Mouse (Mus musculus) CH12.LX (cell line): ENCODE data around the gene Gm17387. TPM values are rescaled to one million over a fixed set of nuclear protein-coding genes. Genes with fewer than 3 reads are reported as not detected.

Experiments used
- DNase-seq: peaks from one replicate; pipeline ENCODE4 v3.0.0-alpha.2; 2013; ENCODE audit errors: extremely low read depth
- H3K27ac ChIP-seq: 2 replicates; pipeline ENCODE4 v1.5.1; 2012; ENCODE audit warnings: low read depth, mild to moderate bottlenecking, control low read depth, moderate library complexity; ENCODE audit not compliant: insufficient read depth
- H3K27me3 ChIP-seq: replicated peaks from 2 replicates; pipeline ENCODE3; 2012; ENCODE audit warnings: inconsistent platforms
- H3K36me3 ChIP-seq, 2 experiments: replicated peaks in 1 of 2; 2 replicates each; pipeline versions ENCODE3 to v1.6.1; 2012; ENCODE audit warnings: inconsistent platforms in 1 of 2, low read length in 1 of 2, mild to moderate bottlenecking in 1 of 2, mixed read lengths in 1 of 2, moderate library complexity in 1 of 2; ENCODE audit not compliant: control insufficient read depth in 1 of 2, insufficient read depth in 1 of 2
- H3K4me1 ChIP-seq, 2 experiments: 2 replicates each; pipeline ENCODE4 v1.6.1; 2012; ENCODE audit warnings: inconsistent platforms in 1 of 2, moderate library complexity in 1 of 2; ENCODE audit not compliant: insufficient read depth in 2 of 2, control insufficient read depth in 1 of 2
- H3K4me2 ChIP-seq: 2 replicates; pipeline ENCODE4 v1.6.1; 2012; ENCODE audit warnings: low read depth, mild to moderate bottlenecking, control low read depth; ENCODE audit not compliant: poor library complexity, insufficient read depth, severe bottlenecking
- H3K4me3 ChIP-seq, 3 experiments: fragments of 150-350 bp in 1 of 3; sonication (generic) in 1 of 3; replicated peaks in 1 of 3; 2 replicates each; pipeline versions ENCODE3 to v1.5.1; 2011 to 2012; ENCODE audit warnings: low read depth in 2 of 3, low read length in 2 of 3, mild to moderate bottlenecking in 2 of 3, moderate library complexity in 2 of 3, control low read depth in 1 of 3, improper control_type of control experiment in 1 of 3, inconsistent platforms in 1 of 3, mixed read lengths in 1 of 3; ENCODE audit not compliant: poor library complexity in 1 of 3
- H3K79me2 ChIP-seq: replicated peaks from 2 replicates; pipeline ENCODE4 v1.6.1; 2012; ENCODE audit warnings: mild to moderate bottlenecking, moderate library complexity; ENCODE audit not compliant: control insufficient read depth, poor library complexity, insufficient read depth, severe bottlenecking; ENCODE audit errors: extremely low read depth
- H3K9ac ChIP-seq: 2 replicates; pipeline ENCODE4 v1.6.1; 2012; ENCODE audit warnings: low read depth, mild to moderate bottlenecking, control low read depth, moderate library complexity; ENCODE audit not compliant: insufficient read depth
- H3K9me3 ChIP-seq: replicated peaks from 2 replicates; pipeline ENCODE3; 2012; ENCODE audit warnings: low read length, inconsistent platforms, mixed read lengths
- CHD1 ChIP-seq: IDR thresholded peaks from 2 replicates; pipeline ENCODE4 v1.6.1; 2012; ENCODE audit warnings: low read depth, low read length, improper control_type of control experiment, inconsistent platforms
- CTCF ChIP-seq, 2 experiments: IDR thresholded peaks in 1 of 2; conservative IDR thresholded peaks in 1 of 2; 2 replicates each; pipeline ENCODE4 v1.5.1; 2011 to 2012; ENCODE audit warnings: low read depth in 2 of 2, low read length in 2 of 2, improper control_type of control experiment in 1 of 2, inconsistent platforms in 1 of 2, mild to moderate bottlenecking in 1 of 2, moderate library complexity in 1 of 2
- E2F4 ChIP-seq: IDR thresholded peaks from 2 replicates; pipeline ENCODE4 v1.6.1; 2011; ENCODE audit warnings: low read depth, low read length, improper control_type of control experiment; ENCODE audit not compliant: insufficient replicate concordance
- ELF1 ChIP-seq: IDR thresholded peaks from 2 replicates; pipeline ENCODE4 v1.6.1; 2014; ENCODE audit warnings: low read depth, mild to moderate bottlenecking, inconsistent platforms, low read length, improper control_type of control experiment
- GABPA ChIP-seq: IDR thresholded peaks from 2 replicates; pipeline ENCODE4 v1.6.1; 2012; ENCODE audit warnings: low read depth, low read length, improper control_type of control experiment, inconsistent platforms; ENCODE audit not compliant: insufficient replicate concordance
- HCFC1 ChIP-seq: IDR thresholded peaks from 2 replicates; pipeline ENCODE4 v1.6.1; 2012; ENCODE audit warnings: low read depth, mild to moderate bottlenecking, inconsistent platforms, low read length, improper control_type of control experiment
- IRF4 ChIP-seq: IDR thresholded peaks from 2 replicates; pipeline ENCODE4 v1.6.1; 2014; ENCODE audit warnings: low read depth, mild to moderate bottlenecking, inconsistent platforms, low read length, improper control_type of control experiment
- JUN ChIP-seq: IDR thresholded peaks from 2 replicates; pipeline ENCODE4 v1.6.1; 2011; ENCODE audit warnings: low read depth, mild to moderate bottlenecking, low read length, improper control_type of control experiment, moderate library complexity; ENCODE audit not compliant: insufficient read depth
- JUND ChIP-seq: conservative IDR thresholded peaks from 2 replicates; pipeline ENCODE4 v1.6.1; 2011; ENCODE audit warnings: low read depth, low read length, improper control_type of control experiment
- MAX ChIP-seq: IDR thresholded peaks from 2 replicates; pipeline ENCODE4 v1.6.1; 2011; ENCODE audit warnings: low read length, improper control_type of control experiment
- MAZ ChIP-seq: IDR thresholded peaks from 2 replicates; pipeline ENCODE4 v1.6.1; 2012; ENCODE audit warnings: low read depth, mild to moderate bottlenecking, inconsistent platforms, low read length, improper control_type of control experiment, moderate library complexity
- MXI1 ChIP-seq: IDR thresholded peaks from 2 replicates; pipeline ENCODE4 v1.6.1; 2011; ENCODE audit warnings: mild to moderate bottlenecking, low read depth, low read length, improper control_type of control experiment
- MYC ChIP-seq: IDR thresholded peaks from 2 replicates; pipeline ENCODE4 v1.6.1; 2011; ENCODE audit warnings: low read depth, mild to moderate bottlenecking, improper control_type of control experiment, low read length
- NELFE ChIP-seq: IDR thresholded peaks from 2 replicates; pipeline ENCODE4 v1.6.1; 2011; ENCODE audit warnings: low read depth, low read length, improper control_type of control experiment
- NRF1 ChIP-seq: IDR thresholded peaks from 2 replicates; pipeline ENCODE4 v1.6.1; 2014; ENCODE audit warnings: low read depth, mild to moderate bottlenecking, inconsistent platforms, low read length, improper control_type of control experiment, moderate library complexity
- PAX5 ChIP-seq: IDR thresholded peaks from 2 replicates; pipeline ENCODE4 v1.6.1; 2012; ENCODE audit warnings: low read length, inconsistent platforms, mixed read lengths
- POLR2A ChIP-seq: IDR thresholded peaks from 2 replicates; pipeline ENCODE4 v1.6.1; 2011; ENCODE audit warnings: low read depth, mild to moderate bottlenecking, improper control_type of control experiment, low read length
- POLR2AphosphoS2 ChIP-seq: IDR thresholded peaks from 2 replicates; pipeline ENCODE4 v1.6.1; 2011; ENCODE audit warnings: low read depth, low read length, improper control_type of control experiment
- RAD21 ChIP-seq: IDR thresholded peaks from 2 replicates; pipeline ENCODE4 v1.6.1; 2011; ENCODE audit warnings: low read depth, mild to moderate bottlenecking, low read length, improper control_type of control experiment, moderate library complexity
- RCOR1 ChIP-seq: conservative IDR thresholded peaks from 2 replicates; pipeline ENCODE4 v1.6.1; 2012; ENCODE audit warnings: low read depth, mild to moderate bottlenecking, inconsistent platforms, low read length, improper control_type of control experiment
- SIN3A ChIP-seq: IDR thresholded peaks from 2 replicates; pipeline ENCODE4 v1.6.1; 2012; ENCODE audit warnings: low read length, improper control_type of control experiment, inconsistent platforms
- SMC3 ChIP-seq: IDR thresholded peaks from 2 replicates; pipeline ENCODE4 v1.6.1; 2011; ENCODE audit warnings: low read depth, low read length, improper control_type of control experiment
- TCF12 ChIP-seq: IDR thresholded peaks from 2 replicates; pipeline ENCODE4 v1.6.1; 2014; ENCODE audit warnings: low read depth, mild to moderate bottlenecking, inconsistent platforms, low read length, improper control_type of control experiment
- UBTF ChIP-seq: IDR thresholded peaks from 2 replicates; pipeline ENCODE4 v1.6.1; 2012; ENCODE audit warnings: low read depth, mild to moderate bottlenecking, inconsistent platforms, low read length, improper control_type of control experiment, moderate library complexity
- USF2 ChIP-seq: conservative IDR thresholded peaks from 2 replicates; pipeline ENCODE4 v1.6.1; 2011; ENCODE audit warnings: low read depth, low read length, improper control_type of control experiment
- ZMIZ1 ChIP-seq: IDR thresholded peaks from 2 replicates; pipeline ENCODE4 v1.6.1; 2012; ENCODE audit warnings: low read depth, mild to moderate bottlenecking, inconsistent platforms, low read length, improper control_type of control experiment
- dilution Hi-C: fragments of 300-500 bp; cut with MboI; formaldehyde crosslinking; loops from 2 replicates; pipeline ENCODE4 v1.14.3; 2020; ENCODE audit warnings: low sequenced_read_pairs; ENCODE audit not compliant: extremely low pct_unique_long_range_greater_than_20kb, extremely low pct_ligation_motif_present
- in situ Hi-C: fragments of 300-500 bp; cut with MboI; formaldehyde crosslinking; loops from 3 replicates; pipeline ENCODE4 v1.14.3; 2019; ENCODE audit warnings: low sequenced_read_pairs, low pct_ligation_motif_present, low pct_unique_long_range_greater_than_20kb, mixed read lengths
- polyA plus RNA-seq: library from polyadenylated mRNA; unstranded; fragments of >175 nt; gene quantifications from 2 replicates; pipeline ENCODE4 v1.2.1, GENCODE M21; 2012; ENCODE audit warnings: low read depth; ENCODE audit not compliant: insufficient read length
- total RNA-seq, 2 experiments: library from RNA; depleted of rRNA; stranded (reverse); fragments of 300-350 nt in 1 of 2; fragments of >200 nt in 1 of 2; gene quantifications; 2 replicates each; pipeline ENCODE4 v1.2.3; 2012 to 2014

Gene Gm17387
- total and polyA plus RNA-seq, 3 experiments, result not detected

DNA sequence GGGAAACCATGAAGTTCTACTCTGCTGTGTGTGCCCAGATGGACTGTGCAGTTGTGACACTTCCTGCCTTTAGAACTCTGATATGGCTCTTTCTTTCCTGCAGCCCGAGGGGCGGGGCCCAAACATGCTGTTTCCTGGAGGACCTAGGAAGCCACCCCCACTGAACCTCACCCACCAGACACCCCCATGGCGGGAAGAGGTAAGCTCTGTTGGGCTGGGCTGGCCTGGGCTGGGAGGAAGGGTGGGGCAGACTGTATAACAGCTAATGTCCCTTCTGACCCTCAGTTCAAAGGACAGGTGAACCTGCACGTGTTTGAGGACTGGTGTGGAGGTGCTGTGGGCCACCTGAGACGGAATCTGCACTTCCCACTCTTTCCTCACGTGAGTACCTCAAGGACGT, 35.2 kb downstream of the Gm17387 start:
- Histone ChIP-seq H3K4me2 (no peak overlapping the region), H3K27ac (no peak overlapping the region), H3K4me3 (no peak overlapping the region), H3K4me1 (peaks cover 13 to 26% of the 10 kb centered on the region in 2 experiments), H3K9me3 (no peaks in the 10 kb centered on the region)
- TF ChIP-seq RCOR1 (no peak), HCFC1 (no peak), MXI1 (no peak), RAD21 (no peak), MYC (no peak), E2F4 (no peak), TCF12 (no peak), CHD1 (no peak), NELFE (no peak), JUN (no peak), MAZ (no peak)
- TF ChIP-seq, all 38 proteins: peak for 0
- dilution Hi-C loops (no loop called here), in situ Hi-C loops (no loop called here)
- H3K36me3 ChIP-seq, result peaks cover 0 to 3% of the 10 kb centered on the region in 2 experiments
- H3K79me2 ChIP-seq, result no peaks in the 10 kb centered on the region
- H3K27me3 ChIP-seq, result peaks cover 96% of the 10 kb centered on the region
- DNase-seq, result no peak
- H3K9ac ChIP-seq, result no peak overlapping the region

DNA sequence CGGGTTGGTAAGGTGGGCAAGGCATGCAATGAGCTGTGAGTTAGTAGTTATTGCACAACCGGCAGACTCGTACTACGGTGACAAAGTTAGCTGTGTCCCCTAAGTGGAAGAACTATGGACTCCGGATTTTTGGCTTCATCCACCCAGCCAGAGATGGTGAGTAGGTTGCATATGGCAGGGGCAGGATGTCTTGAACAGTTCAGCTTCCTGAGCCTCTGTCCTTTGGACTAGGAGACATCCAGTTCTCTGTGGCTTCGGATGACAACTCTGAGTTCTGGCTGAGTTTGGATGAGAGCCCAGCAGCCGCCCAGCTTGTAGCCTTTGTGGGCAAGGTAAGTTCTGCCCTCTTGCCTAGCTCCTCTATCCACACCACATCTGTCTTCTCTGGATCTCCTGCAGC, 35.6 kb downstream of the Gm17387 start:
- dilution Hi-C loops, result no loop called here
- no peak overlapping the region for H3K4me2 ChIP-seq

More for the DNA sequence above, 35.6 kb downstream of the Gm17387 start:
- no peak overlapping the region for H3K9ac ChIP-seq
- H3K27ac ChIP-seq, result no peak overlapping the region
- H3K4me1 ChIP-seq, result peaks cover 13 to 22% of the 10 kb centered on the region in 2 experiments
- peaks cover 97% of the 10 kb centered on the region for H3K27me3 ChIP-seq
- no peak for DNase-seq
- H3K9me3 ChIP-seq, result no peaks in the 10 kb centered on the region
- H3K4me3 ChIP-seq, result no peak overlapping the region
- H3K36me3 ChIP-seq, result peaks cover 0 to 3% of the 10 kb centered on the region in 2 experiments
- TF ChIP-seq IRF4, result no peak
- TF ChIP-seq CTCF (conservative IDR thresholded peaks at IDR 0.05 in 1 of 2, IDR thresholded peaks at IDR 0.05 in 1 of 2; ENCODE audit: low read depth in 2 of 2, low read length in 2 of 2), result no peak
- no peak for TF ChIP-seq UBTF
- TF ChIP-seq NELFE, result no peak
- no peak for TF ChIP-seq TCF12
- no peak for TF ChIP-seq USF2
- TF ChIP-seq MAX, result no peak
- TF ChIP-seq PAX5, result no peak
- no peak for TF ChIP-seq POLR2A
- TF ChIP-seq SMC3, result no peak
- TF ChIP-seq POLR2AphosphoS2, result no peak
- no peak for TF ChIP-seq MAZ
- TF ChIP-seq JUND, result no peak
- no peak for TF ChIP-seq GABPA
- no peak for TF ChIP-seq ZMIZ1
- TF ChIP-seq CHD1, result no peak
- TF ChIP-seq SIN3A, result no peak
- no peak for TF ChIP-seq NRF1
- no peak for TF ChIP-seq ELF1
- in situ Hi-C loops, result no loop called here
- H3K79me2 ChIP-seq, result no peaks in the 10 kb centered on the region
